Mouse (Mus musculus): ENCODE results near the gene Sprr2b.
"Not testable (repeated sequence)": the region's sequence is repeated elsewhere in the genome, so short reads cannot be mapped to it uniquely, and the experiment has no call there.

Sprr2b gene

DNA sequence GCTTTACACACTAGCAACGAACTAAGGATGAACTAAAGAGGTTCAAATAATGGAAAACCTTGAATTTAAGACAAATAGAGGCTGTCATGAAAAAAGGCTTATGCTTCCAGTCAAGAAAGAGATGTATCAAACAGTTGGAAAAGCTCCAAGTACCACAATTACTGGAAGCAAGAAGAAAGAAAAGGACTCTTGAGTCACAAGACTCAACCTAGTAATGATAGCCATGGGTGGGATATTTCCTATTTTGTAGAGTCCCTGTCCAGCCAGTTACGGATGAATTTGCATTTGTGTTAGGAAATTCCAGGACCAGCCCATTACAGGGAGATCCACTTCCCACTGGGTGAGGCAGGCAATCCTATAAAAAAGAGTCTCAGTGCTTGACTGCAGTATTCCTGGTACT is at the start of gene Sprr2b:
Sprr2b (plus strand) TSS at position 301 of the 400 bp plus-strand sequence.
- no peak for DNase-seq

DNA sequence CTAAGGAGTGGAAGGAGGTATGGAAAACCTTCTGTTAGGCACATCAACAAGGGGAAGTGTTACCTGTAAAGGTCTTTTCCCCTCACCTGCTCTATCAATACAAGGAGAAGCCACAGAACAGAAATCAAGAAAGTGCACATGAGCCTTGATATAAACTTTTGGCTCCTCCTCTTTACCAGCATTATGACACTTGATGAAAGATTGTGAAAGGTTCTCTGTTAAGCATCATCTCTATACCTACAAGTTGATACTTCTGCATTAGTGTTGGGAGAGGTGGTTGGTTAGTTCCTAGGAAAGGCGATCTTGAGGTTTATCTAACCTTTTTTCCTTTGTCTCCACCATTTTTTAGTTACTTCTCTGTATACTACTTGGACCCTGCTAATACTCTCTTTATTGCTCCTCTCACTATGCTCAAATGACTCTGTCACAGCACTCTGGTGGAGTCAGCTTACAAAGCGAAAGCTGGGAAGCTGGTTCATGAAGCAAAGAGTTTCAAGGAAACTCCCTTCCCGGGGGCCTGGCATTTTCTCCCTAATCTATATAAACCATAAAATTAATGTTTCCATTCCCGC is 44.9 kb upstream of the Sprr2b start:
- DNase-seq, result not testable (repeated sequence)

DNA sequence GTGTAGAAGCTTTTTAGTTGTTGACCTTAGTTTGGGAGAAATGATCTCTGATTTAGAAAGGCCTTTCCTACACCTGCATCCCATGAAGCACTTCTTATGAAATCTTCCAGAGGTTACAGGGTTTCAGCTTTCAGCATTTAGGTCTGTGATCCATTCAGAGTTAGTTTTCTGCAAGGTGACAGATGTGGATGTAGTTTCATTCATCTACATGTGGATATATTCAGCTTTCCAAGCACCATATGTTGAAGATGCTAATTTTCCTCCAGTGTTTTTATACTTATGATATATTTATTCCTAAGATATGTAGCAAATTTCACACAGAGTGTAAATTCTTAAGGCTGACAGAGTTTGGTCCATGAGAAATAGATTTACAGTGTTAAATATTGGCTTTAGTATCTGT is 42.9 kb upstream of the Sprr2b start:
- DNase-seq, result not testable (repeated sequence)

DNA sequence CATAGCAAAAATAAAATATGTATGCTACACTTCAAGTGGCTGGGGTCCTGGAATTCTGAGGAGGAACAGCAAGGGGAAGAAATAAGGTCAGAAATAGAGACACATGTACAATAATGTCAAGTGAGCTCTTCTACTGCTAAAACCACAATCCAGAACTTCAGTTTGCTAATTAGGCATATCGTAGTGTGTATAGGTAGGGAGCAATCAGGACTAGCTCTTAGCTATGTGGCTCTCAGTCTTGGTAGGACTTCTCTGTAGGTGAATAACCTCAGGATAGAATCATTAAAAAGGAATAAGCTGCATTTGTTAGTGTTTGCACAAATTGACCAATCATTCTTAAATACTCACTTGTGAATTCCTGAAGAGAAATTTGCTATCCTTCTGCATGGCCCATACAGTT is 42.4 kb upstream of the Sprr2b start:
- not testable (repeated sequence) for DNase-seq

DNA sequence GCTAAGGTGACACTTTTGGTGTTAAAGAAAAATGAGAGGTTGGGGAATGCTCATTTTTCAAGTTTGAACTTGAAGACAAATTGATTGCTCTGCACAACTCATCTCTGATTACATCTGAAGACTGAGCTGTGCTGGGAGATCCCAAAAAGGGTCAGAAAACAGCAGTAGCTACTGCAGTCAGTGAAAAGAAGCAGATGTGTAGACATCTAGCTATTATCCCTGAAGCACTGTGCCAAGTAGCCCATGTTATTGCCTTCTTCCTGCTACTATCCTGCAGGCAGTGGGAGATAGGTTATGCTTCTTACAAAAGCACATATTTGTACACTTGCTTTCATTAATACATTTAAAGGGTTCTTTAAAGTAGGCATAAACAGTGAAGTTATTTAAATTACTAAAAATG is 36.8 kb upstream of the Sprr2b start:
- DNase-seq, result not testable (repeated sequence)

DNA sequence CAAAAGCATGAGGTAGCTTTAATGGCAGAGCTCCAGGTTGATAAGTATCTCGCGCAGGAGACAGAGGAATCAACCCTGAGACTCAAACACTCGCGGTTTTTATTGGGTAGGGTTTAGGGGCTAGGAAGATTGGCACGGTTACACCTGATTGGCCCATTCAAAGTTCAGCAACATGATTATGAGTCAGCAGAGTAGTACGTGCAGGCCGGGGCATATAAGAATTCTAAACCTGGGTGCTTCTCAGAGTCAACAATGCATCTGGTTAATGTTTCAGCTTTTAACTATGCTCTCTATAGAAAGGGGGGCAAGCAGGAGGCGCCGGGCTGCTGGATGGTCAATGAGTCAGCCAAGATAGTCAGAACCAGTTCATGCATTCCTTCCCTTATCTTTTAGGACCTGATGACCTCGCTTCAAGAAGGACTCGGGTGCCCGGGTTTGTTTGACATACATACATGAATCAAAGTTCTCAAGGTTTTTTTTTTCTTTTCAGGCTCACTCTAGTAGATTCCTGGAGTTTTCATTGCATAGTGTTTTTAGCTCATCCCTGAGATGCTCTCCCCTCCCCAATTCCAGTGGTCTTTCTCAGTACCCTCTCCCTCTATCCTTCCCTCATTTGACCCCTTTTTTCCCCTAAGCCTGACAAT is 35.3 kb upstream of the Sprr2b start:
- not testable (repeated sequence) for DNase-seq

DNA sequence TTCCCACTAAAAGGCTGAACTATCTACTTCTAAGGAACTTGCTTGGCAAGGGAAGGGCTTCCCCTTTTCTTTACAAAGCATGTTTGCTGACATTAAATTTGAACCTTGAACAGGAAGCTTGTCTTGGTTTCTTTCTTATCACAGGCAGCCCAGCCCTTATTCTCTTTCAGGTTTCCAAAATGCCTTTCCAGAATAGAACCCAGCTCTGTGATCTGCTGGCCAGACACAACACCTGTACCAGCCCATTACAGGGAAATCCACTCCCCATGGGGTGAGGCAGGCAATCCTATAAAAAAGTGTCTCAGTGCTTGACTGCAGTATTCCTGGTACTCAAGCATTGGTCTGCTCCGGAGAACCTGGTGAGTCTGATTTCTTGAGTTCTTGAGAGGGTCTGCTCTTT is 31.3 kb upstream of the Sprr2b start, which contains the start of gene Sprr2a3:
Sprr2a3 (plus strand) TSS at position 317 of the 400 bp plus-strand sequence.
- DNase-seq, result not testable (repeated sequence)

DNA sequence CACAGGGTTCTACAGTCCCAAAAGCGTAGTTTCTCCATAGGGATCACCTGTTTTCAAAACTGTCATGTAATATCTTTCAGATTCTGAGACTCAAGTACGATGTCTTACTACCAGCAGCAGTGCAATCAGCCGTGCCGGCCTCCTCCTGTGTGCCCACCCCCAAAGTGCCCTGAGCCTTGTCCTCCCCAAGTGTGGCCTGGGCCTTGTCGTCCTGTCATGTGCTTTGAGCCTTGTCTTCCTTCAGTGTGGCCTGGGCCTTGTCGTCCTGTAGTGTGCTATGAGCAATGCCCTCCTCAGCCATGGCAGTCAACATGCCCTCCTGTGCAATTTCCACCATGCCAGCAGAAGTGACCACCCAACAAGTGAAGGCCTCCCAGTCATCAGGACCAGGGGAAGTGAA is 27.9 kb upstream of the Sprr2b start:
- not testable (repeated sequence) for DNase-seq

DNA sequence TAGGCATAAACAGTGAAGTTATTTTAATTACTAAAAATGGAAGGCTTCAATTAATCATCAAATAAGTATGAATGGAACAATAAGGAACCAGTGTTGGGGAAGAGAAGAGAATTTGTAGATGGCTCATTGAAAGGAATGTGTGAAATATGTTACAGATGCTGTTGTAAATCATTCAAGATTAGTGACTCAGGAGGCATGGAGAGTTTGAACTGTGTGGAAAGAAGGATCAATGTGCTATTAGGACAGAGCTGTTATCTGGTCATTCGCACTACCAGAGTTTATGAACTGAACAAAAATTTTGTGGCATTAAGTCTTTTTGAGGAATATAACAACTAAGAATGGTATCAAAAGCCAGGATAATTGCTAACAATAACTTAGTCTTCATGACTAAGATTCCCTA is 9.0 kb upstream of the Sprr2b start:
- no peak for DNase-seq

DNA sequence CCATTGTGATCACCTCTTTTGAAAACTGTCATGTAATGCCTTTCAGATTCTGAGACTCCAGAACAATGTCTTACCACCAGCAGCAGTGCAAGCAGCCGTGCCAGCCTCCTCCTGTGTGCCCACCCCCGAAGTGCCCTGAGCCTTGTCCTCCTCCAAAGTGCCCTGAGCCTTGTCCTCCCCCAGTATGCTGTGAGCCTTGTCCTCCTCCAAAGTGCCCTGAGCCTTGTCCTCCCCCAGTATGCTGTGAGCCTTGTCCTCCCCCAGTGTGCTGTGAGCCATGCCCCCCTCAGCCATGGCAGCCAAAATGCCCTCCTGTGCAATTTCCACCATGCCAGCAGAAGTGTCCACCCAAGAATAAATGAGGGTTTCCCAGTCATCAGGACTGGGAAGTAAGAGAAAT is 964 bp downstream of the Sprr2b start:
- DNase-seq, result no peak

DNA sequence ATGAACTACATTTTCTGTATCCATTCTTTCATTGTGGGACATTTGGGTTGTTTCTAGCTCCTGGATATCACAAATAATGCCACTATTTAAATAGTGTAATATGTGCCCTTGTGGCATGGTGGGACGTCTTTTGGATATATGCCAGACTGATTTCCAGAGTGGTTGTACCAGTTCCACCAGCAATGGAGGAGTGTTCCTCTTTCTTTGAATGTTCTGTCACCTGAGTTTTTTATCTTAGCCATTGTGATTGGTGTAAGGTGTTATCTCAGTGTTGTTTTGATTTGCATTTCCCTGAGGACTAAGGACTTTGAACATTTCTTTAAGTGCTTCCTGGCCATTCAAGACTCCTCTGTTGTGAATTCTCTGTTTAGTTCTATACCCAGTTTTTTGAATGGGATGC is 19.9 kb downstream of the Sprr2b start:
- DNase-seq, result no peak

DNA sequence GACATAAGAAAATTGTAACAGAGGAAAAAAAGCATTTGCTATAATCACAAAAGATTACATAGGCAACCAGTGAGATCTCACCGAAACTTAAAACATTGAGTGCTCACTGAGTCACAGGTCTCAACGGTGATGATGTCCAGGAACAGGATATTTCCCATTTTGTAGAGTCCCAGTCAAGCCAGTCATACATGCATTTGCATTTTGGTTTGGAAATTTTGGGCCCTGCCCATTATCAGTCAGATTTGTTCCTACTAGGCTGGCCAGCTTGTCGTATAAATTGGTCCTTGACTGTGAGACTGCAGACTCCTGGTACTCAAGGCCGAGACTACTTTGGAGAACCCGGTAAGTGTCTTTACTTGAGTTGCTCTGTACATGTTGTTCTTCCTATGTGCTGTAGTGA is 22.4 kb downstream of the Sprr2b start, which contains the start of gene Sprr2d:
Sprr2d (plus strand) TSS at position 301 of the 400 bp plus-strand sequence.
- DNase-seq, result no peak

DNA sequence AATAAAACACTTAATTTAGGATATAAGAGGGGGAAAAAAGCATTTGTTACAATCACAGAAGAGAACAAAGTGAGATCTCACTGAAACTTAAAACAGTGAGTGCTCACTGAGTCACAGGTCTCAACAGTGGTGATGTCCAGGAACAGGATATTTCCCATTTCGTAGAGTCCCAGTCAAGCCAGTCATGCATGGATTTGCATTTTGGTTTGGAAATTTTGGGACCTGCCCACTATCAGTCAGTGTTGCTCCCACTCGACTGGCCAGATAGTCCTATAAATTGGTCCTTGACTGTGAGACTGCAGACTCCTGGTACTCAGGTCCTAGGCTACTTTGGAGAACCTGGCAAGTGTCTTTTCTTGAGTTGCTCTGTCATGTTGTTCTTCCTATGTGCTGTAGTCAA is 35.4 kb downstream of the Sprr2b start, which contains the start of gene Sprr2e:
Sprr2e (plus strand) TSS at position 301 of the 400 bp plus-strand sequence.
- DNase-seq, result no peak

DNA sequence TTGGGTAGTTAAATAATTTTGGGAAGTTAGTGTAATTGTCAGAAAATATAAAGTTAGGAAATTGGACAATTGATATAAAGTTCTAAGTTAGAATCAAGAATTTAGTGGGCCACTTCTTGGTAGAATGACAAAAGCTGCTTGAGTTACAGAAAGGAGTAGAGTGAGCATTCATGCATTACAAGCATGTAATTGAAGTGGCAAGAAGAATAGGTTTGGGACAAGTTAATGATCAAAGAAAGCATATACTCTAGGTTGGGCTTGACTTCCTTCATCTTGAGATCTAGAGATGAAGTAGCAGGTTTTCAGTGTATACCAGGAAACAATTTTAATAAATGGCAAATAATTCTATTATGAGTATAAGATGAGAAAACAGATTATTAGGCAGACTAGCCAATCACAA is 45.2 kb downstream of the Sprr2b start:
- DNase-seq, result no peak

DNA sequence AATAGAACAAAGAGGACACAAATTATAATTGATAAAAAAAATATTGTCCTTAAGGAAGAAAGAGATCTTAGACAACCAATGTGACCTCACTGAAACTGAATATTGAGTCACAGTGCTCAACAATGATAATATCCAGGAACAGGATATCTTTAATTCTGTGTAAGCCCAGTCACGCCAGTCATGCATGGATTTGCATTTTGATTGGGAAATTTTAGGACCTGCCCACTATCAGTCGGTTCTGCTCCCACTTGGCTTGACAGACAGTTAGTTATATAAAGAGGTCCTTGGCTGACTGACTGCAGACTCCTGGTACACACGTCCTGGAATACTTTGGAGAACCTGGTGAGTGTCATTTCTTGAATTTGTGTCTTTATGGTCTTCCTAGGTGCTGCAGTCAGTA is 48.5 kb downstream of the Sprr2b start, which contains the start of gene Sprr2f:
Sprr2f (plus strand) TSS at position 301 of the 400 bp plus-strand sequence.
- DNase-seq, result no peak

Data from heart, adult 11 months (tissue).